Mouse (Mus musculus) frontal cortex, postnatal 10 days (tissue): ENCODE results near the gene Sh2d3c.

ENCODE experiments used
- DNase-seq, 2 experiments: peaks; one replicate each; pipeline ENCODE4 v3.0.0; 2022; ENCODE audit warnings: low spot score in 2 of 2, mixed read lengths in 1 of 2

Gene Sh2d3c

GRCm38 (mm10) chr2:32791297-32791696 is 70.4 kb downstream of the Sh2d3c start:
- DNase-seq: no peak

GRCm38 (mm10) chr2:32795748-32796418 is 75.0 kb downstream of the Sh2d3c start:
- DNase-seq: no peak

- no peak for DNase-seq
Measured at GRCm38 (mm10) chr2:32798251-32798962, 77.6 kb downstream of the Sh2d3c start.
